Mouse (Mus musculus): ENCODE results near the gene Bach2. TPM values are rescaled to one million over a fixed set of nuclear protein-coding genes. Genes with fewer than 3 reads are reported as not detected.

The Bach2 gene
- polyA plus RNA-seq (2017; shearing (Covaris generic)), result 10 to 100 TPM; 45.1 to 59.2 TPM

DNA sequence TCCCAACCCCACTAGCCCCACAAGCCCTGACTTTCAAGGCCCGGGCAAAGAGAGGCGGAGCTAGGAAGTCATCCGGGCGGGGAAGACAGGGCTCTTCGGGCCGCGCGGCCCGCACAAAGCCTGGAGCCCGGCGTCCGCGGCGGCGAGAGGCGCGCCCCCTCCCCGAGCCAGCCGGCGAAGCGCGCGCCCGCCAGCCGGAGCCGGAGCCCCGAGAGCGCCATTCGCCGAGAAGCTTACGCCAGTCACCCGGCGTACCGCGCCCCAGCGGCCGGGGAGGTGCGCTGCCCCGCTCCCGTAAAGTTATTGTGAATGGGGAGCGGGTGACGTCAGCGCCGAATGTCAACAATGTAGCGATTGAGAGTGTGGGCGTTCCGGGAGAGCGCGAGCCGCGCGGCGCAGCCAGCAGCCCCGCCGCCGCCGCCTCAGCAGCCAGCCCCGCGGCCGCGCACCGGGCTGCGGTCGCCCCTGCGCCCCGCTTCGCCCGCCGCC, at the start of gene Bach2:
Bach2 (plus strand) TSS at position 439 of the 489 bp plus-strand sequence.

DNA sequence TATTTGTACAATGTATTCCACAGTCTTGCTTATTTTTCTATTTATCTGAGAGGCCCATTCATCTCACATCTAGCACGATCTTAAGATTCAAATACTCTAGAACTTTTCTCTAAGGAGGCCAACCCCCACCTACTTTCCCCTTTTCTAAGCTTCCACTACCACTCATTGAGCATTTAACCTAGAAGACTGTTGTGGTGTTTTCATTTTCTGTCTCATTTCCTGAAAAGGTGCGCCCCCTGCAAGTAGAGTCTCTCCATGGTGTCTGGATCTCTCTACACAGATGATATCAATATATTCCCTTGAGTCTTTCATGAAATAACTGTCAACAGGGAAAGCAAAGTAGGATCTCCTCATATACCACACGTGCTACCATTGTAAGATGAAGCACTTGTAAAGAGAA, 364.1 kb downstream of the Bach2 start, which contains the start of gene Gja10:
Gja10 (minus strand) TSS at position 101 of the 400 bp plus-strand sequence.

DNA sequence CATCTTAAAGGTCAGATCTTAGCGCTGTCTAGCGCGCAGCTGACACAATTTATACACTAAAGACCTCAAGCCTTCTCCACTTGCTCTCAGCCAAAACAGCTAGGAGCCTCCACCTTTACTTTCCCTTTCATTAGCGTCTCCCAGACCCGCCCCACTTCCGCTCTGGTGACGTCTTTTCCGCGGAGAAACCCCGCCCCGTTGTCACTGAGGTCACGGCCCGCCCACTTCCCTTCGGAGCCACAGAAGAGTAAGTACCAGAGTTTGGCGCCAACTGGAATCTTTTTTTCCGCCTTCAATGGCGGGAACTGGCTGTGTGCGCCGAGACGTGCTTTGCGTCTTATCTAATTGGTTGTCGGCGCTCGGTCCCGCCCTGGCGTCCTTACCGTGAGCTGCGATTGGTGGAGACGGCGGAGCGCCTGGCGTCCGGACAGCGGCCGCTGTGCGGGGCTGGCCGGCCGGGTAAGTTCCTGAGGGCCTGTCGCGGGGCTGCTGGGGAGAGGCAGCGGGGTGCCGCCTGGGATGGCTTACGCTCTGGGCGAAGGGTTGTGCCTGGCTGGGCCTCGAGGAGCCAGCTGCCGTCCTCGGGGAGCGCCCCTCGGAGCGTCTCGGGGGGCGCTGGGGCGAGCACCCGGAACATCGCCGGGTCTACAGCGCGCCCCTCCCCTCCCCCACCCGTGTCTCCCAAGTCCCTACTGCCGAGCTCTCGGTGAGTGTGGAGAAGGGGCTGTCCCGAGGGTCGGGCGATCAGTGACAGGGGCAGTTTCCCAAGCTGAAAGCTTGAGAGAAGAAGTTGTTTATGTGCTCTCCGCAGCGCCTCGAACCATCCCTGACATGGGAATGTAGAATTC, 376.7 kb downstream of the Bach2 start, which contains the start of gene Casp8ap2:
Casp8ap2 (plus strand) TSS at position 418 of the 848 bp plus-strand sequence.

